Mouse (Mus musculus) retina, embryonic 14.5 days (tissue): ENCODE measurements around the gene Tecpr1.

Experiments
- DNase-seq: peaks from one replicate; pipeline ENCODE4 v3.0.0-alpha.2; 2015; ENCODE audit warnings: low spot score

Gene Tecpr1

GRCm38 (mm10) chr5:144165756-144166155 lies 57.7 kb downstream of the Tecpr1 start:
- no peak for DNase-seq

GRCm38 (mm10) chr5:144162813-144163517 lies 60.5 kb downstream of the Tecpr1 start:
- no peak for DNase-seq

- no peak for DNase-seq
These were observed 61.2 kb downstream of the Tecpr1 start for GRCm38 (mm10) chr5:144162080-144162812.

GRCm38 (mm10) chr5:144159137-144159536 lies 64.3 kb downstream of the Tecpr1 start:
- no peak for DNase-seq

GRCm38 (mm10) chr5:144158604-144159003 lies 64.8 kb downstream of the Tecpr1 start:
- no peak for DNase-seq

GRCm38 (mm10) chr5:144154528-144154927 lies 68.9 kb downstream of the Tecpr1 start:
- peak; percentile 83 for DNase-seq

- DNase-seq, result no peak
These were observed 72.1 kb downstream of the Tecpr1 start for GRCm38 (mm10) chr5:144151270-144151669.

- DNase-seq, result no peak
These were observed 73.9 kb downstream of the Tecpr1 start for GRCm38 (mm10) chr5:144149530-144149929.

GRCm38 (mm10) chr5:144146898-144147297 lies 76.5 kb downstream of the Tecpr1 start:
- no peak for DNase-seq
